Mouse (Mus musculus): ENCODE results near the gene Ephb2.

Gene Ephb2

DNA sequence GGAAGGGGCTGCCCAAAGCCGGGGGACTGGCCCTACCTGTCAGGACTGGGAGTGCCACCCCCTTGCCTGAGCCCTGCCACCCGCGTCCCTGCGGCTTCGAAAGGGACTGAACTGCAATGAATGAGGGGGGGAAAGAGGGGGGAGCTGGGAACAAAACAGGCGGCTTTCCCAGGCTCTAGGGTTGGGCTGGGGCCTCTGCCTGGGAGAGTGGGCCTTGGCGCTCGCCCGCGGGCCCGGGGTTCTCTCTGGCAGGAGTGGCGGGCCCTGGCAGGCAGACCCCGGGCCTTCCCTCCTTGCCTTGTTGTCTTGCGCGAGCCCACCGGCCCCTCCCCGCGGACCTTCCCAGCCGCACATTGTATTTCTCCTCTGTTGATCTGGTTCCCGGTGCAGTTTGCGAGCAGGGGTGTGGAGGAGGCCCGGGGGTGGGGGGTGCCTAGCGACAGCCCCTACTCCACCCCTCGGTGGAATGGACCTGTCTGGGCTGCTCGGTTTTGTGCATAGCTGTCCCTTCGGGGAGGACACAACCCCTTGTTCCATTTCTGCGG lies 671 bp upstream of the Ephb2 start:
- WGBS, result 4% methylated on average over 27 of the region's 27 CpGs

GRCm38 (mm10) chr4:136834815-136835620 lies 770 bp downstream of the Ephb2 start:
- 1% methylated on average over 76 of the region's 76 CpGs for WGBS

- WGBS, result 15% methylated on average over 12 of the region's 12 CpGs
Observed at GRCm38 (mm10) chr4:136834439-136834814, 1.4 kb downstream of the Ephb2 start.

GRCm38 (mm10) chr4:136833619-136834351 lies 2.0 kb downstream of the Ephb2 start:
- WGBS, result 31% methylated on average over 21 of the region's 21 CpGs

- WGBS, result 76% methylated on average over 16 of the region's 16 CpGs
Observed at GRCm38 (mm10) chr4:136832559-136833232, 3.1 kb downstream of the Ephb2 start.

DNA sequence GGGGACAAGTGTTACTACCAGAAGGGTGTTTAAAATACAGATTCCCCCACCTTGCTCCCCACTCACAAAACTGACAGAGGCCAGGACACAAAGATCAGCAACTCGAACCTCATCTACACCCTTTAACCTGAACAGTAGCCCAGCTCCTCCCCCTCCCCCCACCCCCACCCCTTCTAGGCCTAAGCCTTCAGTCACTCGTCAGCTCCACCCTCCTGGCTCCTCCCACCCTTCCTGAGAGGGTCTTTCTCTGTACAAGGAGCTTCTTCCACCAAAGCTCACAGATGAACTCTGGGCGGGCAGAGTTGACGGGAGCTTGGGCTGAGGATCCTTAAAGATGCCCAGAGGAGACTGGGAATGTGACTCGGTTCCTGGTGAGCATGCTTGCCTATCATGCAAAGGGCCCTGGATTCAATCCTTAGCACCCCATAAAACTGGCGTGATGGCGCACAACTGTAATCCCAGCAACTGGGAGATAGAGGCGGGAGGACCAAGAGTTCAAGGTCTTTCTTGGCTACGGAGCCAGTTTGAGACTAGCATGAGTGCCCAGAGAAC lies 5.4 kb downstream of the Ephb2 start:
- WGBS, result 82% methylated on average over 9 of the region's 9 CpGs

GRCm38 (mm10) chr4:136829837-136830236 lies 6.0 kb downstream of the Ephb2 start:
- WGBS, result 68% methylated on average over 9 of the region's 9 CpGs

- 62% methylated on average over 11 of the region's 11 CpGs for WGBS
Observed at GRCm38 (mm10) chr4:136828664-136829569, 6.9 kb downstream of the Ephb2 start.

GRCm38 (mm10) chr4:136824935-136825552 lies 10.7 kb downstream of the Ephb2 start:
- whole genome bisulfite sequencing, result 63% methylated on average over 18 of the region's 18 CpGs

DNA sequence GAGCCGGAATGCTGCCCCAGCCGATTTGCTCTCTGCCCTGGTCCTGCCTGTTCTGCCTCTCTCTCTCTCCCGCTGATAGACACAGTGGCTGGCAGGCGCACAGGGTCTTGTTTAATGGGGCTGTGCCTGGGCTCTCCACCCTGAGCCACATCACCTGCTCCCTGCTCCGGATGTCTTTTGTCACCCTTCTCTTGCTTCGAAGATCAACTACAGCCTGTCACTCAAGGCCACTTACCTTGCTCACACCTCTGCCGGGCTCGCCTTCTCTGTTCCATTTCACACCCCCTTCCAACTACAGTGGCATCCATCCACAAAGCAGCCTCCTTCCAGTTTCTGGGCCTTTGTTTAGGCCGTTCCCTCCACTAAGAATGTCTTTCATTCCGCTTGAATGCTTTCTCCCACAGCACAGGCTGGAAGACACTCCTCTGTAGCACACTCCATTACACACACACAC lies 15.7 kb downstream of the Ephb2 start:
- WGBS, result 64% methylated on average over 10 of the region's 10 CpGs

DNA sequence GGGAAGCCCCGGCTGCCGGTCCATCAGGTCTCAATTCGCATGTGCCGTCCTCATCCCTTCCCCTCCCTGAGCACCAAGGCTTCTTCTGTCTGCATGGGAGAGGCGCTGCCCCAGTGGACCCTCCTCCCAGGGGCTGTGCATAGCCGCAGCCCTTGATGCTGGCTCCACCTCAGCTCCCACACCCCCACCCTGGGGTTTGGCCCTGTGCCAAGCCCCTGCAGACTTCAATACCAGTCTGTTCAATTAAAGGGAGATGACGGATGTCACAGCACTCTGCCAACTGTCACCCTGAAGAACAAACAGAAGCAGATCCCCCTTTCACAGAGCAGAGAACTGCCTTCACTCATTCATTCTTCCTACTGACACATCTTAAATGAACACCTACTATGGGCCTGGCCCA lies 19.1 kb downstream of the Ephb2 start:
- 30% methylated on average over 7 of the region's 7 CpGs for WGBS

GRCm38 (mm10) chr4:136815364-136815763 lies 20.4 kb downstream of the Ephb2 start:
- WGBS, result 68% methylated on average over 5 of the region's 5 CpGs

- 52% methylated on average over 4 of the region's 4 CpGs for WGBS
Observed at GRCm38 (mm10) chr4:136812543-136812942, 23.2 kb downstream of the Ephb2 start.

- 58% methylated on average over 6 of the region's 6 CpGs for WGBS
Observed at GRCm38 (mm10) chr4:136811596-136811995, 24.2 kb downstream of the Ephb2 start.

GRCm38 (mm10) chr4:136808478-136808877 lies 27.3 kb downstream of the Ephb2 start:
- 59% methylated on average over 11 of the region's 11 CpGs for WGBS

GRCm38 (mm10) chr4:136807448-136808009 lies 28.3 kb downstream of the Ephb2 start:
- 81% methylated on average over 11 of the region's 11 CpGs for WGBS

DNA sequence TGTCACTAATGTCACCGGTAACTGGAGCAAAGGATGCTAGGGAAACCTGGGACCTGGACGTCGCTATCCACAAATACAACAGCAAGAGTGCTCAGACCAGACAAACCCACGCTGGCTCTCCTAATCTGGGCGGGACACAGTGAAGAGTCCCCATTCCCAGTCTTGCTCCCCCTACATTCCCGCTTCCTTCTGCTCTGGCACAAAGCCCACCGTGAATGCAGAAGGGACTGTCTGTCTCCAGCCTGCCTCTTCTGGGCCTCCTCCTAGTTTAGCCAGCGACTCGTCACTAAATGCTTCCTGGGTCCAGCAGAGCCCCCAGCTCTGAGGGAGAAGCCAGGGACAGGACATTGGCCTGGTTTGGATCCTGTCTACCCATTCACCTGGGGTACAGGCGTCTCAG lies 29.5 kb downstream of the Ephb2 start:
- WGBS, result 72% methylated on average over 10 of the region's 10 CpGs

GRCm38 (mm10) chr4:136804343-136804742 lies 31.4 kb downstream of the Ephb2 start:
- 96% methylated on average over 6 of the region's 6 CpGs for WGBS

DNA sequence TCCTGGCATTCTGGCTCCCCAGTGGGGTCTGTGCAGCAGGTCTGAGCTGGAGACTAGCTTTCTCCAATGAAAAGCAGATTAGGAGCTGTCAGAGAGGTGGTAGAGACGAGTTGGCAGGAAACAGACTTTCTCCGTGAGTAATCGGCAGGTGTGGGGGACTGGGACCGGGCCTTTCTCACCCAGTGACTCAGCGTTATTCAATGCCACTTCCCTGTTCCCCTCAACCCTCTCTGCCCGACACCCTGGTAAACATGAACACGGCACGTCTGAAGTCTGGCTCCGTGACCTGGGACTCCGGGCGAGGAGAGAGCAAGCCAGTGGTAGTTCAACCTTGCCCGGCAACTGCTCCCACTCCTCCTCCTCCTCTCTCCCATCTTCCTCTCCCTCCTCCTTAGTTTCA lies 33.3 kb downstream of the Ephb2 start:
- WGBS, result 51% methylated on average over 12 of the region's 12 CpGs

DNA sequence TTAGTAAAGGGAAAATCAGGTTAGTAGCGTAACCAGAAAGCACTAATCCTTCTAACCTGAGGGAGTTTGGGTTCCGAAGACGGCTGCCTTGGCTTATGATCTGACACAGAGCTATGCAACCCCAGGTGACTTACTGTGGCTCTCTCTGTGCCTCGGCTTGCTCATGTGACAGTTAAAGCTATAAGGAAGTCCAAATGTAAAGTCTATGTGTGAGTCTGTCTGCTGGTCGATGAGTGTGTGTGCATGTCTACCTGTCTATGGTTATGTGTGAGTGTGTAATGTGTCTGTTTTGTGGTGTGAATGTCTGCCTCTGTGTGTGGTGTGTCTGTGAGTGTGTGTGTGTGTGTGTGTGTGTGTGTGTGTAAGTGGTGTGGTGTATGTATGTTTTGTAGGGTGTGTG lies 33.8 kb downstream of the Ephb2 start:
- 78% methylated on average over 5 of the region's 5 CpGs for WGBS
